Mouse (Mus musculus) spleen, postnatal 36 days (tissue): ENCODE data around the gene Mapk3.
"Not testable (repeated sequence)": the region's sequence is repeated elsewhere in the genome, so short reads cannot be mapped to it uniquely, and the experiment has no call there.

Experiments
- DNase-seq, 2 experiments: peaks; one replicate each; pipeline ENCODE4 v3.0.0; 2022; ENCODE audit warnings: low spot score in 2 of 2, mixed read lengths in 1 of 2

The Mapk3 gene

DNA sequence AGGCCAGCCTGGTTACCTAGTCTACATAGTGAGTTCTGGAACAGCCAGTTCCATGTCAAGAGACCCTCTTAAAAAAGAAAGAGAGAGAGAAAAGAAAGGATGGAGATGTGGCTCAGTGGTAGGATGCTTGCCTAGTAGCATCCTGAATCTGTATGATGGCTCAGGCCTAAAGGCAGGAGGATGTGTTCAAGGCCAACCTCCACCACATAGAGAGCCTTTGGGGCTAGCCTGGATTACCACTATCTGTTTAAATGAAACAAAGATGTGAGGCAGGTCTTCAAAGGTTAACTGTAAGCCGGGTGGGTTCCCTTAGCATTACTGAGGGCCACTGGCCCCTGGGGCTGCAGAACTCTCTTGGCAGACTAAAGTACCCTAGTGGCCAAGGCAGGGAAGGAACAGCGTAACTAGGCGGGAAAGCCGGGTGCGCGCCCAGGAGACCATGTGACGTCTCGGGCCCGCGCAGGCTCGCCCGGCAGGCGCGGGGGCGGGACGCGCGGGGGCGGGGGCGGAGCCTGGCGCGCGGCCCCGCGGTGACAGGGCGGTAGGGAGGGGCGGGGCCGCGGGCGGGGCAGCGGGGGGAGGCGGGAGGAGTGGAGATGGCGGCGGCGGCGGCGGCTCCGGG, at the start of gene Mapk3:
Gene Mapk3, plus strand, starts transcription at position 552 of the 622 bp plus-strand sequence.
- peak; percentile 89 to 91 for DNase-seq

DNA sequence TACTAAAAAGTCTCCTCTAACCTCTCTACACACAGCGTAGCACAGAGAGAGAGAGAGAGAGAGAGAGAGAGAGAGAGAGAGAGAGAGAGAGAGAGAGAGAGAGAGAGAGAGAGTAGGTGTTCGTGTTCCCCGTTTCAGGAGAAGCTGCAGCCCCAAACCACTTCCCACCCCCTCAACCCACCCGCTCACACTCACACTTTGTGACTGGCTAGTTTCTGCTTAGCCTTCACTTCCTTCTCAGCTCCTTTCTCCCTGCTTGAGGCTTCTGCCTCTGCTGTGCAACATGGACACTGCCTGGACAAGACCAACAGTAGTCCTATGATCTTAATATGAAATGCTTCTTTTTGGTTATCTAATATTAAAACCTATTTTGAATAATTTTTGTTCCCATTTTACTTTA, 49.1 kb upstream of the Mapk3 start:
- DNase-seq, result no peak

DNA sequence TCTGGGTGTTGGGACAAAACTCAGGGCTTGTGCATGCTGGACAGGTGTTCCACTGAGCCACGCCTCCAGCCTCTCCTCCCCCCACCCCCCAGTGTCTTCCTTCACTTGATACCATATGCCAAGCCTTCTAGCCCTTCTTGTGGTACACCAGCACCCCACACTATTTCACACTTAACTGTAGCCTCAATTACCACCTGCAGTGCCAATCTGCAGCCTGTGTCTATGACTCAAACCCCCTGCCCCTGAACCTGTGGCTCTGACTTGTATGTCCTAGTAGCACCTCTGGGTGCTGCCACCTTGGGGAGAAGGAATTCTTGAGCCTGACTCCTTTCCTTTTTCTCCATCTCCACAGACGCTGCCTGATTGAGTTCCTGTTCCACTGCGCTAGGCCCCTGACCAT, 47.5 kb upstream of the Mapk3 start:
- DNase-seq, result no peak

DNA sequence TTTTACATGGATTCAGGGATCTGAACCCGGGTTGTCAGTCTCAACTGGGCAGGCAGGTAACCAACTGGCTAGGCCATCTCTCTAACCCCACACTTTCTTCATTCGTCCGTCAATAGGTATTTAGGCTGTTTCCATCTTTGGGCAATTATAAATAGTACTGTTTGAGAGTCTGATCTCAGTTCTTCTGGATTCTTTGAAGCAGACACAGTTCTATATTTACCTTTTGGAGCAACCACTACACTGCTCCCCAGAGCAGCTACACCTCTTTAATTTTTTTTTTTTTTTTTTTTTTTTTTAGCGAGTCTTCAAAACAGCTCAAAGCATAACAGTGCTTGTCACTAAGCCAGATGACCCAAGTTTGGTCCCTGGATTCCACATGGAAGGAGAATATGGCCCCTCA, 43.7 kb upstream of the Mapk3 start:
- no peak for DNase-seq

DNA sequence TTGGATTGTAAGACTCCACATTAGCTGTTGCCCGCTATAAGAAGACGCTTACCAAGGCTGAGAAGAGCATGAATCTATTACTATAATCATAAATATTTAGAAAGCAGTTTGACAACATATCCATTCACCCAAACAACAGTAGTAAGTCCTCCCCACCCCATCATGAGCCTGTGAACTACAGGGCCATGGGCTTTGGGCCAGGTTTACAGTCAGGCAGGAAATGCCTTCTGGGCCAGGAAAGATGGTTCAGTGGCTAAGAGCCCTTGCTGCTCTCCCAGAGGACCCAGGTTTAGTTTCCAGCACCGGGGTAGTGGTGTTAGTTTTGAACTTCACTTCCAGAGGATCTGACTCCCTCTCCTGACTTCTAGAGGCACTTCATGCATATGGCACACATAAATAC, 41.8 kb upstream of the Mapk3 start:
- no peak for DNase-seq

DNA sequence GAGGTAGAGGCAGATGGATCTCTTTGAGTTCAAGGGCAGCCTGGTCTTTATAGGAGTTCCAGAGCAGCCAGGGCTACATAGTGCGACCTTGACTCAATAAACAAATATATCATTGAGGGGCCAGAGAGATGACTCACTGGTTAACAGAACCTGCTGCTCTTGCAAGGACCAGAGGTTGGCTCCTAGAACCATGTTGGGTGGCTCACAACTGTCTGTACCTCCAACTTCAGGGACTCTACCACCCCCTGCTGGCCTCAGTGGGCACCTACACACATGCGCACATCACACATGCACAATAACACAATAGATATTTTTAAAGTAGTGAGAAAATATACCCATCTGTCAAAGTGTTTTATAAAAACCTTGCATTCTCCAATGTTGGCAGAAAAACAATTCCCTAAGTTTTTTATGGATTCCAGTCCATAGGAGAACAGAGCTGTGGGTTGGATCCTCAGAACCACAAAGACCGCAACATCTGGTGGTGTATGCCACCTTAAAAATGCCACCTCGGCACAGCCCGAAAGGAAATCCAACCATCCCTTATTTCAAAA, 40.5 kb upstream of the Mapk3 start:
- DNase-seq, result no peak

DNA sequence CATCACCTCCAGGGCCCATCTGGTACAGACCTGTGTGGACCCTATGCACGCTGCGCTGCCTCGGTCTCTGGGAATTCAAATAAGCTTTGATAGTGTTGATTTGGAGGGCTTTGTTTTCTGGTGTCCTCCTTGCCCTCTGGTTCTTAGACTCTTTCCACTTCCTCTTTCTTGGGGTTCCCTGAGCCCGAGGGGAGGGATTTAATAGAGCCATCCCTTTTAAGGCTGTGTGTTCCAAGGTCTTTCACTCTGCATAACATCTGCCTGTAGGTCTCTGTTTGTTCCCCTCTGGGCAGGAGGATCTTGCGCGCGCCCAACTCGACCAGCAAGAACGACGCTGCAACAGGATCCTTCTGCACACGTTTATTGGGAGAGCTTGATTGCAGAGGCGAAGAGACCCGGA, 37.8 kb upstream of the Mapk3 start:
- DNase-seq, result no peak

DNA sequence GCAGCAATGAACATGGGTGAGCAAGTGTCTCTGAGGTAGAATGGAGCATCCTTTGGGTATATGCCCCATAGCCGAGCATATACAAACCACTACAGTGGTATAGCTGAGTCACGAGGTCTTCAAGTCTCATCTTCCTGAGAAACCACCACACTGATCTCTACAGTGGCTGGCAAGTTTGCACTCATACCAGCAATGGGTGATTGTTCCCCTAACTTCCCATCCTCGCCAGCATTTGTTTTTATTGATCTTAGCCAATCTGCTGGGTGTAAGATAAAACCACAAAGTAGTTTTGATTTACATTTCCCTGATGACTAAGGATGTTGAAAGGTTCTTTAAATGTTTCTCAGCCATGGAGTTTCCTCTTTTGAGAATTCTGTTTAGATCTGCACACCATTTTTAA, 34.3 kb upstream of the Mapk3 start:
- DNase-seq, result no peak

DNA sequence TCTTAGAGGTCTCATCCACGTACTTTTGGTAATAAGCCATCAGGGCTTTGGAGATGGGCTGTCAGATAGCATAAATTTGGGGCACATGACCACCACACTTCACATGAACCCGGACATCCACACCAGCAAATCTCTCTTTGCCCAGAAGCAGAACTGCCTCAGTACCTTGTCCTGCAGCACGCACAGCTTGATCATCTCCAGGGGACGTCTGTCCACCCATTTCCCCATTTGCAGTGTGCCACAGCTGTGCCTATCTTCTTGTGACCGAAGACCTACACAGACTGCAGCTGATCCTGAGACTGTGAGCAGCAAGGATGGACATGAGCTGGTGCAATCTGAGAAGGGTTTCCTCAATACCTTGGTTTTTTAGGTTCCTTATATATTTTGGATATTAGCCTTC, 33.7 kb upstream of the Mapk3 start:
- DNase-seq, result no peak

DNA sequence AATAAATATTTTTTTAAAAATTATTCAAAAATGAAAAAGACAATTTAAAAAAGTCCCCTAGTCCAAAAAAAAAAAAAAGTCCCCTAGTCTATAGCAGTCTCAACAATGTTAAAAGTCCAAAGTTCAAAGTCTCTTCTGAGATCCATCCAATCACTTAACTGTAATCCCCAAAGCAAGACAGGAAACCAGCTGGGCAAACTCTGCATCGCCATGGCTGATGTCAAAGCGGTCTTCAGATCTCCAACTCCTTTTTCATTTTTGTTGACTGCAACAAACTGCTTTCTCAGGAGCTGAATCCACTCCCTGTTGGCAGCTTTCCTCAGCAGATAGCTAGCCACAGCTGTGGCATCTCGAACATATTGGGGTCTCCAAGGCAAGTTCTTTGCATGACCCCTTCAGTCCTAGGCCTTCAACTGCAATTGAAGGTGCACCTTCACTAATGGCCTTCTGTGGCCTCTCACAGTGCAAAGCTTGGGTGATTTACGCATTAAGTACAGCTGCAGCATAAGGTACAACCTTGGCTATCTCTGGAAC, 29.1 kb upstream of the Mapk3 start:
- DNase-seq, result not testable (repeated sequence)

DNA sequence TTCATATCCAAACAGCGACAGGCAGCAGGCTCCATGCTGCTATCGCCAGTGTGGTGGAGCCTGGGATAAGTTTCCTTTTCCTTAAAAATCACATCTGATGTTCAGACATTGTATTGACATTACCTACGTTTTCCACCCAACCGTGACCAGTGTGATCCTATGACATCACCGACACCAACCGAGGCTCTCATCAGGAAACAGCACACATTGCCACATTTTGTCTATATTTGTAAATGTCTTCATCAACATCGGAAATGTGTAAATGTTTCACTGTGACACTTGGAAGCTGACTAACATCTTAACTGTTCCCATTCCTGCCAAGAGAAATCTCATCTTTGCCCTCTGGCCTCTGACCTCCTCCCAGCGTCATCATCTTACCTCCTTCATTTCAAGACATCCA, 23.3 kb upstream of the Mapk3 start:
- DNase-seq, result no peak

DNA sequence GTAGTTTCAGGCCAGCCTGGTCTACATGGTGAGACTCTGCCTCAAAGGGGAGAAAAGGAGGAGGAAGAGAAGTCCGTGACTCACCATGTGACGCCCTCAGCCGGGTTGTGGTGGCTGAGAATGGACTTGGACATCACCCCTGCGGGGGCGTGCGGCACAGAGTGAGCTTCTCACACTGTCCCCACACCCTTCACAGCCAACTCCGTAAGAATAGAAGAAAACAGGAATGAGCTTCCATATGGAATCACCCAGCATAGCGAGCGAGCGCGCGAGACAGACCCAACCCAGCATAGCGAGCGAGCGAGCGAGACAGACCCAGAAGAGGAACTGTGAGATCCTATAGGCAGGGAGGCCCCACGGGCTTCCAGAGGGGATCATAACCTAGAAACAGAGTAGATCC, 19.9 kb upstream of the Mapk3 start:
- no peak for DNase-seq

DNA sequence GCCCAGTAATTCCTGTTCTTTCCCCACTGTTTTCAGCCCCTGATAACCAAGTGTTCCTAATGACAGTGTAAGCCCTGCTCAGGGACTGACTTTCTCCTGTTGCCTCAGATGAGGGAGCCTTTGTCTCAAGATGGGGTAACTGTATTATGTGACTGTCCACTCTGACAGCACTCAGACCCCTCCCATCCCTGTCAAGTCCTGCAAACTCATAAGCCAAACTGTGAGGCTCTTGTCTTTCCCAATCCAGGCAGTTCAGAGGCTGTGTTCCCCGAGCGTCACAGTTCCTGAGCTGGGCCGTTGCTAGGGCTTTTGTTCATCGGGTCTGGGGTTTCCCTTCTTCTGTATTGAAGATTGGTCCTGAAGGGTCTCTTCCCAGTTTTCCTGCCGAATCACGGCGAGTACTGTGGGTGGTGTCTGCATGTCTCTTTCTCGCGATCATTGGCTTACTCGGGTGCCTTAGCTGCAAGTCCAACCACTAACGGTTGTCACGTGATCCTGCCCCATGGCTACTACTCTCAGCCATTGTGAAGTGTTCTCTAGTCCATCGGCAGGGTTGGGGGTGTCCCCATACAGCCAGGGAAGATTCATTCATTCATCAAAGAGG, 19.2 kb upstream of the Mapk3 start:
- no peak for DNase-seq

DNA sequence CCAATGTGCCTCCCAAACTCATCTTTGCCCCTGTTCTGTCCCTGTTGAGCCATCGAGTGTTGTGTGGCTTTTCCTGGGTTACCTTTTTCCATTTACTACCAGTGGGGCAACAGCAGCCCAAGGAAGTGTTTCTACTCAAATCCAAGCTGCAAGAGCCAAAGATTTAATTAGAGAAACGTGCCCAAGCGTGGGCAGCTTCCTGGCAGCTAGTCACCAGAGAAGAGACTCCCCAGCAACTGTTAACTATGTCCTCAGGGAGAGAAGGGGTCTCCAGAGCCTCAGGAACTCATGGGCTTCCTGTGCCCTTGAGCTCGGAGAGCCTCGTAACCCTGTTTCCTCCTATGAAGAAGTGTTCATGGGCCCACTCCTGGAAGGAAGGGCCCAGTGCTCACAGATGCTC, 18.4 kb upstream of the Mapk3 start:
- DNase-seq, result no peak

DNA sequence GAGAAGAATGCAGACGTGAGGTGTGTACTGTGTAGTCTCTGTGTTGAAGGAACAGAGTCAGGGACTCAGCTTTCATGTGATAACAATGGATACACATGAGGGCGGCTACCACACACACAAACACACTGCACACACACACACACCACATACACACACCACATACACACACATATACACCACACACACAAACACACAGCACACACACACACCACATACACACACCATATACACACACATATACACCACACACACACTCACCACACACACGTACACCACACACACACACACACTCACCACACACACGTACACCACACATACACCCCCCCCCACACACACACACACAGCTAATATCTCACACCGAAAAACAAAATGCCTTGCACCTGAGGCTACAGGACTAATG, 17.9 kb upstream of the Mapk3 start:
- DNase-seq, result no peak

DNA sequence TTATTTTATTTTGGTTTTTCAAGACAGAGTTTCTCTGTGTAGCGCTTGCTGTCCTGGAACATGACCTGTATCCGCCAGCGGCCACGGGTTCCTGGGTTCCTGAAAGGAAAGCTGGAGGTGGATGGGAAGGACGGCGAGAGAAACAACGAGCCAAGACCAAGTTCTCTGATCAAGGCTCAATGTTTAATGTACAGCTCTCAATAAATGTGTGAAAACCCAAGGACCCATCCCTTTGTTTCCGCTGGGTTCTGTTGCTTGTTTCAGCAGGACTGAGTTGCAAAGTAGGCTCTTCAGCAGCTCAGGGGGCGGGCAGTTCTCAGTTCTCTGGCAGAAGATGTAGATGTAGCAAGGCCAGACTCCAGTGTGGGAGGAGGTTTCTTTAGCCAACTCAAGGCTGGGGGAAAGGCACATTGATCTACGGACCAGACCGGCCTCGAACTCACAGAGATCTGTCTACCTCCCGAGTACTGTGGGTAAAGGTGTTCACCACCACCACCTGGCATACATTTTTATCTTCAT, 17.4 kb upstream of the Mapk3 start:
- DNase-seq, result no peak

DNA sequence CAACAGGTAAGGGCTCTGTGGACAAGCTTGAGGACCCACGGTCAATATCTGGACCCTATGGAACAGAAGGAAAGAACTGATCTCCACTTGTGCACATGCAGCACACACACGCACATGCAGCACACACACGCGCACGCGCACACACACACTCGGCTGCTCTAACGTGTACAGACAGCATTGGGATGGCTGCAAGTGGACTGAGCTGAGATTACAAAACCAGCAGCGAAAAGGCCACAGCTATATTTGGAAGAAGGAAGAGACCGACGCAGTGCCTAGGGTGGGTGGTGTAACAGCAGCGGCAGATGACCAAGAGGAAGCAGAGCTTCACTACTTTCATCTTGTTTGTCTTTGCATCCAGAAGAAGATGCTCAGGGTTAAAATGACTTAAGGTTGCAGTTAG, 13.3 kb upstream of the Mapk3 start:
- peak; percentile 45 to 64 for DNase-seq

DNA sequence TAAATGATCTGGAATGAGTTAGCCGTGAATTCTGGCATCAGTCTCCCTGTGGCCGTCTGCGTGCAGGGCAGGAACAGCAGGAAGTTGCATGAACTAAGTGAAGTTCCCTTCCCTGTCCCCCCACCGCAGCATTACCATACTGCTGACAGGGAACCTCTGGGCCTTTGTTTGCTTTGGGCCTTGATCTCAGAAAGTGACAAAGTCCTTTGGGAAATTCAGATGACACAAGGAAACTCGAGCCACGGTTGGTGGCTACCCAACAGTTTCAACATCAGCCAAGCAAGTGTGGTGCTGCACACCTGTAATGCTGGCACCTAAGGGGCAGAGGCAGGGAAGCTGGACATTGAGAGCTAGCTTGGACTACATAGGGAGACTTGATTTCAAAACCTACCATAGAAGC, 12.6 kb upstream of the Mapk3 start:
- peak; percentile 56 to 61 for DNase-seq

DNA sequence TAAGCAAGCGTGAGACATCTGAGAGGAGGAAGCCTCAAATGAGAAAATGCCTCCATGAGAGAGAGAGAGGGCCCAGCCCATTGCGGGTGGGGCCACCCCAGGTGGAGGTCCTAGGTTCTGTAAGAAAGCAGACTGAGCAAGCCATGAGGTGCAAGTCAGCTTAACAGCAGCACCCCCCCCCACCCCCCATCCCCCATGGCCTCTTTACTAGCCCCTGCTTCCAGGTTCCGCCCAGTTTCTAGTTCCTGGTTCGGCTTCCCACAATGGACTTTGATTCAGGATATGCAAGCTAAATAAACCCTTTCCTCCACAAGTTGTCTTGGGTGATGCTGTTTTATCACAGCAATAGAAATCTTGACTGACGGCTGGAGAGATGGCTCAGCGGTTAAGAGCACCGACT, 10.6 kb upstream of the Mapk3 start:
- no peak for DNase-seq

DNA sequence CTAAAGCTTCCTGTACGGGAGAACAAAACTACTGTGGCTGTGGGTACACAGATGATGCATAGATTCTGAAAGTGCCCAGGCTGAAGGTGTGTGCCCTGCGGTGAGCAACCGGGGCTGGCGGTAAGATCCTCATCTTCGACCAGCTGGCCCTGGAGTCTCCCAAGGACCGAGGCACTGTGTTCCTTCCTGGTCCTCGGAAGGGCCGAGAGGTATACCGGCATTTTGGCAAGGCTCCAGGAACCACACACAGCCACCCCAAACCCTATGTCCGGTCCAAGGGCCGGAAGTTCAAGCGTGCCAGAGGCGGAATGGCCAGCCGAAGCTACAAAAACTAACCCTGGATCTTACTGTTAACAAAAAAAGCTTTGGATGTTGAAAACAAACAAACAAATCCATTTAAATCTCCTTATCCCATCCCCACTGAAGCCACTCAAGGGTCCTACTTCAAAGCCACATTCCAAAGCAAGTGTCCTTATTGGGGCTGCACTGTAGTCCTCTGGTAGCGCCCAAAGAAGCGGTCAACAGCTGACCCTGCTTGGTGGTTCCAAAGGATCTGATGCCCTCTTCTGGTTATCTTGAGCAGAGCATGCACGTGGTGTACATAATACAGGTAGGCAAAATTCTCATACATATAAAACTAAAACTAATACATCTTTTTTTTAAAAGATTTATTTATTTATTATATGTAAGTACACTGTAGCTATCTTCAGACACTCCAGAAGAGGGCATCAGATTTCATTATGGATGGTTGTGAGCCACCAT, 9.6 kb upstream of the Mapk3 start:
- no peak for DNase-seq

DNA sequence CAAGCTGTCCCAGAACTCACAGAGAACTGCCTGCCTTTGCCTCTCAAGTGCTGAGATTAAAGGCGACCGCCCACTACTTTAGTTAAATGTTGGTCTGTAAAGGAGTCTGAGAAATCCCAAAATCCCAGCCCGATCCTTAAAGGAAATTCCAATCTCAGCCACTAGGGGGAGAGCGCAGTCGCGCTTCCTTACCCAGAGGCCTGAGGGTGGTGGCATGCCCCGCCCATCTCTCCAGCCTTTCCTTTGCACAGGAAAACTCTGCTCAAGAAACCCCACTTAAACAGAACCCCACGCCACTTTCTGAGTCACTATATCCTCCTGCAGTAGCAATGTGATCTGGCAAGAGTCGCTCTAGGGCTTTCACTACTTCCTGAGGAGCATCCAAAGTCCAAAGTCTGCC, 4.5 kb upstream of the Mapk3 start:
- peak; percentile 48 to 66 for DNase-seq

DNA sequence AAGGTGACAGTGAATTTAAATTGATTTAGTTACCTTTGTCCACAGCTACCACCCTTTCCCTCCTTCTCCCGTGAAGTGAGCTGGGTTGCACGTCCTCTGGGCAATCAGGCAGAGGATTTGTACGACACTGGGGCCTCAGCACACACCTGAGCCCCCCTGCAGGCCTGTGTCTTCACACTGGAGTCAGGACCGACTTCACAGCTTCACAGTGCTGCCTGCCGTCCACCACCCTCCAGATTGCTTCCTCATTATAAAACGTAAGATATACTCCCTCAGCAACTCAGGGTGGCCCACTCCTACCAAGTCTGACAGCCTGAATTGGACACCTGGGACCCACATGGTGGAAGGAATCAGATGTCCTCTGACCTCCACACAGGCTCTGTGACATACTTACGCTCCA, 862 bp upstream of the Mapk3 start:
- DNase-seq, result no peak
